Mouse (Mus musculus) layer of hippocampus, adult 9-10 months (tissue): Measurements from ENCODE around the gene Vps8.

Source experiments
- DNase-seq: peaks from one replicate; pipeline ENCODE4 v3.0.0; 2022; ENCODE audit warnings: low spot score

Vps8 gene

DNA sequence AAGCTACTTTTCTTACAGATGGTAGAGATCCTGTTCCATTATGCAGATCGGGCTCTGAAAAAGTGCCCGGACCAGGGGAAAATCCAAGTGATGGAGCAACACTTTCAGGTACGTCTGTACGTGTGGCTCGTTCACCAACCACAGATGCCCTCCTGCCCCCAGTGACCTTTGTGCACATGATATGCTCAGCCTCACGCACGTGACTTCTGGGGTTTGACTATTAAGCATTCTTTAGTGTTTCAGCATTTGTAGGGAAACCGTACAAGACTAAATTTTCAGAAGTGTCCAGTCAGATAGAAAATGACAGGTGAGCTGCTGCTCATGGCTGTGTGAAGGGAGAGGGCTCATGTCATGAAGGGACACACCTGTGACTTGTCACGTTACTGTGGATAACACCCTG lies 55.5 kb downstream of the Vps8 start:
- DNase-seq: no peak

DNA sequence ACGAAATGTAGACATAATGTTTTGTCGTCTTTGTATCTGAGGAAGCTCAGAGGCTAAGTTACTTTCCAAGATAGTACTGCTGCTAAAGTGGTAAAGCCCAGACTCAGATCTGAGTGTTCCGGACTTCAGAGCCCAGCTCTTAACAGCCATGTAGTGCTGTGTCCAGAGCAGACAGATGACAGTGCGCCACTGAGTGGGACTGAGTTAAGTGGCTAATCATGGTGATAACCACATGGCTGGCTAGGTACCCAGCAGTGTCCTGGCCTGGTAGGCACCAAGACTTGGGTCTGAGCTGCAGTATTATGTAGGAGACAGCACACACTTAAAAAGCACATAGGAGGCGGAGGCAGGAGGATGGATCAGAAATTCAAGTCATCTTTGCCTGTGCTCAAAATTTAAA lies 60.9 kb downstream of the Vps8 start:
- DNase-seq: no peak

DNA sequence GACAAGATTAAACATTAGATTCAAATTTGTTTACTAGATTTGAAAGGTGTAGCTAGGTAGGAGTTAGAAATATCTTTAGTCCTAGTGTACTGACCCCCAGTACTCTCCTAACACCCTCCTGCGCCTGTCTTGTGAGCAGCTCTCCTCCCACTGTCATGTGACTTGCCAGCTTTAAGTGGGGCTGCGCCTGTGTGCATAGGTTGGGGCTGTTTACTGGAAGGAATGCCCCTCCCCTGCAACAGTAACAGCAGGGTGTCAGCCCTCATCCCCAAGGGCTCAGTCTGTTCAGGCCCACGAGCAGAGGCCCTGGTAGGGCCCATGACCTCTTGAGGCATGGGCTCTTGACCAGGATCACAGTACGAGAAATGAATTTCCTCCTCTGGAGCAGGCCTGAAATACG lies 62.8 kb downstream of the Vps8 start:
- no peak for DNase-seq

DNA sequence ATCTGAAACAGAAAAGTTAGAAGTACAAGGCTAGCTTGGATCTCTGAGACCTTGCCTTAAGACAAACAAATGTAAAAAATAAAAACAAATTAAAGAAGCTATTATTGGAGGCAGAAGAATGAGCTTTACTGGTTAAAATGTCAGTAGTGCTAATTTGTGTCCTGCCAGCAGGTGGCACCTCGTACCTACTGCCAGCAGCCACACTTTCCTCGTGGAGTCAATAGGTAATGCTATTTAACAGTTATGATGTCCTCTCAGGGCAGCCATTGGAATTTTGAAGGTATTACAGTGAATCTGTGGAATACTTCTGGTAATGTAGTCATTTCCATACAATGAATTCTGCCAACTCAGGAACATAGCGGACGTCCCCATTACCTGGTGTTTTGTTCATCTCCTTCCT lies 65.5 kb downstream of the Vps8 start:
- peak; percentile 42 for DNase-seq

DNA sequence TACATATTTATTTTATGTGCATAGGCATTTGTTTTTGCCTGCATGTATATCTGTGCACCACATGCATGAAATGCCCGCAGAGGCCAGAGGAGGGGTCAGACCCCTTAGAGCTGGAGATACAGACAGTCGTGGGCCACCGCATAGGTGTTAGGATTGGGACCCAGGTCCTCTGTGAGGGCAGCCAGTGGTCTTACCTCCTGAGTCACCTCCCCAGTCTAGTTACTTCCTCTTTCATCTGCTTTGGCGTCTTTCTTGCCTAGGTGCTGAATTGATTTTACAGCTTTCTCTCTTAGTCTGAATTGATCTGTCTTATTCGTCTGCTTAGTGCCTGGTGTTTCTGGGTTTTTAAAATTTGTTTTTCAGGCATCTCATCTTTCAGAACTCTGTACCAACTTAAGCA lies 69.4 kb downstream of the Vps8 start:
- no peak for DNase-seq

DNA sequence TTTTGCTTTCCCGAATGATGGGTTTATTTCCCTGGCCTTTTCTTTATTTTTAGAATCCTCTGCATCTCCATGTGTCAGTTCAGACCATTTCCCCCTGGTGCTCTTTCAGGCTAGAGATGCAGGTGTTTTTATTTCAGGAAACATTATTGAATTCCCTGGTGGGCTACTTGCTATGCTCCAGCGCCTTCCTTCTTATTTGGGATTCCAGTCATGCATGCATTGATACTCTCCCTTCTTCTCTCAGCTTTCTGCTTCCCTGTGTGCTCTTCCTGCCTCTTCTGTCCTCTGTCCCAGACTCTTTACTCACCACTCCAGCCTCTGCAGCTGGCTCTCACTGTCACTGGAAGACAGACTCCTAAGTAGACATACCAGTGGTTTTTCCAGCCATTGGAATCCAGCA lies 70.0 kb downstream of the Vps8 start:
- DNase-seq: no peak

DNA sequence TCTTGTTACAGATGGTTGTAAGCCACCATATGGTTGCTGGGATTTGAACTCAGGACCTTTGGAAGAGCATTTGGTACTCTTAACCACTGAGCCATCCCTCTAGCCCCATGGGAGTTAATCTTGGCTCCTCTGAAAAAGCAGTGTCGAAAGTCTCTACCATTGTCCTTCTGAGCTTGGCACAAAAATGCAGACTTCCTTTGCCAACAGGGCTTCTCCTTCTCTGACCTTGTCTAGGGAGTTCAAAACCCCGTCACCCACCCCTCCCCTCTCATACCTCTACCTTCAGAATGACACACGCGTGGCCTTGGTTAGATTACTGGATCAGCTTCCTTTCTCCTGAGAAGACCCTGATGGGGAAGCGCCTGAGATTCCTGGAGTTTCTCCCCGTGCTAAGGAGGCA lies 71.8 kb downstream of the Vps8 start:
- DNase-seq: no peak

DNA sequence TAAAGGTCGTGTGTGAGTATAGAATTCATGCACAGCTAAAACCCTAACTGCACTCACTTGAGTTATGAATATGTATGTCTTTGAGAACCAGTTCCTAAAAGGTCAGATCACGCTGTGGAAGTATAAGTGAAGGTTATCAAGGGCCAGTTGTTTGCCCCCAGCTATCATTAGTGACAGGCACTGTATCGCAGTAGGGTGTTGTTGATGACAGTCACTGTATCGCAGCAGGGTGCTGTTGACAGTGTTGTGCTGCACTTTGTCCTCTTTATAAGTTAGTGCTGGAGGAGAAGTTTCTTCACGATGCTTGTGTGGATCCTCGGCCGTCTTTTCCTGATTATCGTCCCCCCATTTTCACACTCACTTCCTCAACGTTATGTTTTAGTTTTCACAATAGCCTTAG lies 73.9 kb downstream of the Vps8 start:
- DNase-seq: no peak

DNA sequence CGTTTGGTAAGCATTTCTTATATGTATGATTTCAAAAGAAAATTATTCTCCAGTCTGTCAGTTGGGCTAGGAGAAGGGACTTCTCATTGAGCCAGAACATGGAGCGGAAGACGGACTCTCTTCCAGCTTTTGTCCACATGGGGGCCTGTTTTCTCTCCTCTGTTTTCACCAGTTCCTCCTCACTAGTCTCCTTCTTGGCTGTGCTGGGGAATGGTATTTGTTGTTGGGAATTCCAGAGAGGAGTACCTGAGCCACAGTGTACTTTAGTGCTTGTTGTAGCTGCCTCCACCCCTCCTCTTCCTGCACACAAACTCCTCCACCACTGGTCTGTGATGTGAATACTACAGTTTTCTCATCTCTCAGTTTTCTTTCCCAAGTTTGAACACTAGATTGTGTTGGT lies 74.7 kb downstream of the Vps8 start:
- DNase-seq: no peak

DNA sequence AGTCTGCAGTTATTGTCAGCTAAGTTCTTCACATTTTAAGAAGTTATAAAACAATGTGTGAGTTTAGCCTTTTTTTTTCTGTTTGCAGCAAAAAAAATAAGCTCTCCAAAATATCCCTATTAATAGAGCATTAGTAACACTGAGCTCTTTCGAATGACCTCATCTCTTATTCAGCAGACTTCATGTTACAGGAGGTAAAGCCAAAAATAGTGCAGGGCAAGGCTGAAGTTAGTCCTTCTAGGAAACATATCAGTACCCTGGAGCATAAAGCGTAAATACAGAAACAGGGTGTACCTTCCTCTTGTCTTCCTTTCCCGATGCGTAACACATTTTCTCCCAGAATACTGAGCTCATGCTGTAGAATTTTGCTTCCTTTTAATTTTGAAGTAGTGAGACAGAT lies 76.1 kb downstream of the Vps8 start:
- DNase-seq: no peak

DNA sequence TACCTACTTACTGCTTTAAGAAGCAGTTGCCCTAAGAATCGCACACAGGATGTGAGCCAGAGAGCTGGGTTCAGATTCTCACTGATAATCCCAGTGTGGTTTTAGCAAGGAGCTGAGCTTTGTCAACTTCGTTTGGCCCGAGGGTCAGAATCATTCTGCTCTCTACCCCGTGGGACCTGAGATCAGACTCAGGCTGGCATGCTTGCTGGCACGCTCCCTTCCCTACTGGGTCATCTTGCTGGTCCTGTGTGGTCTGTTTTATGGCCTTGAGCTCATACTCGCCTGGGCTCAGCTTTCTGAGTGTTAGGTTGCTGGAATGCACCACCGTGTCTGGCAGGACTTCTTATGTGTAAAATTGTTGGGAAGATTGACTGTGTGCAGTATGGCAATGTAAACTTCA lies 76.7 kb downstream of the Vps8 start:
- no peak for DNase-seq

DNA sequence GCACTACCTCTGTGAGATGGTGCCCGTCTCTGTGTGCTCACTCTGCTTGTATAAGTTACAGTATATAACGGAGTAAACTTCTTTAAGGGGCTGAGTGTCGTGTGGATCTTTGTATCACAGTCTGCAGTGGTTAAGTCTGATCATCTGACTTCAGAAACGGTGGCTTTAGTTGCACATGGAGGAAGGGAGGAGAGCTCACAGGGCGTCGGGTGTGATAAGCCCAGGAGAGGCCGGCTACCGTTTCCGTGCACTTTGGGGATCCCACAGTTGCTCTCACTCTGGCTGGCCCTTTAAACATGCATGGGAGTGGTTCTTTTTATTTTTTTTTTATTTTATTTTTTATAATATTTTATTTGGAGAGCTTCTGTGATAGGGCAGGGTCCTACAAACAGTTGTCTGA lies 95.9 kb downstream of the Vps8 start:
- no peak for DNase-seq

DNA sequence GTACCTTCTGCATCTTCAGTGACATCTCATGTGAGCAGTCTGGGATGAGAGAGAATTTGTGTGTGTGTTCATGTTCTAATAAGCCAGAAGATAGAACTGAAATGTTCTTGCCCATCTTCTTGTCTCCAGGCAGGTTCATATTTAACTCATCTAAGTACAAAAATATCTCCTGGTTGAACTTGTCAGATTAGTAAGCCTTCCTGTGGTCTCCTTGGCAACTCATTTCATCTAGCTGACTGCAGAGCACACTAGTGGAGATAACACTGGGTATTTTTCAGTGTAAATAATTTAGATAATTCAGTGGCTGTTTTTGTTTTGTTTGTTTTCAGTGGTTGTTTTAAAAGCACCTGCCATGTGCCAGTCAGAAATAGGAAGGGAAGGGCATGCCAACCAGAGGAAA lies 96.9 kb downstream of the Vps8 start:
- DNase-seq: no peak

DNA sequence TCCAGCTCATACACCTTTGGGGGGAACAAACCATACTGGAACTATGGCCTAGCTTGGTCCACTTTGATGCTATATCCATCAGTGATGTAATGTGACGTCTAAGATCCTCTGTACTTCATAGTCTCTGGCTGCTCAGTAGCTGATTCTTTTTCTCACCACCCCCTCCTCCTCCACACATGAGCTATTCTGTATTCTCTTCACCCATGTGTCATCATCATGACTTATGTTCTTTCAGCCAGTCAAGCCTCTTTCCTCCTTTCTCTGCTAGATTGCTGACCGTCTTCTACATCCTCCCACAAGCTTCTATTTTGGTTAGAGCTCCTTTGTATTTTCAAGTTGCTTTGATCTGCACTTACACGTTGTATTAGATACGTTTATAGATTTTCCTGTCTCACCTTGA lies 100.8 kb downstream of the Vps8 start:
- no peak for DNase-seq

DNA sequence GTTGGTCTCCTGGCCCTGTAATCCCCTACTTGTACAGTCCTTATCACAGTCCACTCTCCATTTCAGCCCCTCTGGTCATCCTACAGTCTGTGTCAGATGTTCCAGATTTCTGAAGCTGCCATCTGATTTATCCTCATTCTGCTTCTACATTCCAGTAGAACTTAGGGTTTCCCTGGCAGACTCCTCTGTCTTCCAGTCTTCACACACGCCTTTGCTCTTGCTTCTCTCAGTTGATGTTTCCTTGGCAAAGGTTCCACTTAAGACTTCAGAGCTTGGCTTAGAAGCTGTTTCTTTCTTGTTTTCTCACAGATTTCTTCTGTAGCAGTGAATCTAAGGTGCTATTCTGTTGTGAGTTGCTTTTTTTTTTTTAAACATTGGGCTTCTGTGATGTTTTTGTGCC lies 102.5 kb downstream of the Vps8 start:
- no peak for DNase-seq

DNA sequence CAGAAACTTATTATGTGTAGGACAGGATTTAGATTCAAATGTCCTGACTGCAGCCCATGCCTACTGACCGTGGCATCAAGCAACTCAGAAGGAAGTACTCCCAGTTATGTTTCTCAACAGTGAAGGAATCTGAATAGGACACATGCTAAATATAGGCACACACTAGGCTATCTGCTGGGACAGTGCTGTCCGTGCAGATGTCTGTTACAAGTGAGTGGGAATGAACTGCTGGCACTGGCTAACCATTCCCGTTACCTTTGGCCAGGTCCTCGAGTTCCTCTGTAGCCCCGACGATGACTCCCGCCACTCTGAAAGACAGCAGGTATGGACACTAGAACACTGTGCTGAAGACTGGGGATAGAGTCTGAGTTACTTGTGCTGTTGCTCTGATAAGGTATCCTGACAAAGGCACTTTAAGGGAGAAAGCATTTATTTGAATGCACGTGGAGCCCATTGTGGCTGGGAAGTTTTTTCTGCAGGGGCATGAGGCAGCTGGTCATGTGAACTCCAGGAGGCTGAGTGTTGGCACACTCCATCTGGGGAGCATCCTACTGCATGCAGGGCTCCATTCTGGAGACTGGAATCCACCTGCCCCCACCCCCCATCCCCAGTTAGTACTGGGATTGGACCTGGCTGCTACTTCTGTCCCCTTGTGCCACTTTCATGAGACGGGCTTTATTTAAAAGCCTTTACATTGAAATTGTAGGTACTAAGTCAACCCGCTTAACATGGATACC lies 104.5 kb downstream of the Vps8 start:
- DNase-seq: no peak

DNA sequence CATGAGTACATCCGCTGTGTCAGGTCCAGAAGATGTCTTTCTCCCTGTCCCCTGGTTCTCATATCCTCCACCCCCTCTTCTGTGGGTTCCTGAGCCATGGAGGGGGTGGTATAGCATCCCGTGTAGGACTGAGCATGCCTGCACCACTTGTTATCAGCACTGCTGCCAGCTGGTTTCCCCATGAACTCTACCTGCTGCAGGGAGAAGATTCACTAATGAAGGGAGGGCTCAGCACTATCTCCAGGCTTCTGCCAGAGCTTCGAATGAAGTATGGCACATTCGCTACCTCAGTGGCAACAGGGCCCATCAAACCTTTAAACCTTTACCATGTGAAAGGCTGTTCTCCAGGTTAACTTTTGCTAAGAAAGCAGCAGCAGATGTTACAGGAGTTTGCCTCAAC lies 110.6 kb downstream of the Vps8 start:
- DNase-seq: no peak

DNA sequence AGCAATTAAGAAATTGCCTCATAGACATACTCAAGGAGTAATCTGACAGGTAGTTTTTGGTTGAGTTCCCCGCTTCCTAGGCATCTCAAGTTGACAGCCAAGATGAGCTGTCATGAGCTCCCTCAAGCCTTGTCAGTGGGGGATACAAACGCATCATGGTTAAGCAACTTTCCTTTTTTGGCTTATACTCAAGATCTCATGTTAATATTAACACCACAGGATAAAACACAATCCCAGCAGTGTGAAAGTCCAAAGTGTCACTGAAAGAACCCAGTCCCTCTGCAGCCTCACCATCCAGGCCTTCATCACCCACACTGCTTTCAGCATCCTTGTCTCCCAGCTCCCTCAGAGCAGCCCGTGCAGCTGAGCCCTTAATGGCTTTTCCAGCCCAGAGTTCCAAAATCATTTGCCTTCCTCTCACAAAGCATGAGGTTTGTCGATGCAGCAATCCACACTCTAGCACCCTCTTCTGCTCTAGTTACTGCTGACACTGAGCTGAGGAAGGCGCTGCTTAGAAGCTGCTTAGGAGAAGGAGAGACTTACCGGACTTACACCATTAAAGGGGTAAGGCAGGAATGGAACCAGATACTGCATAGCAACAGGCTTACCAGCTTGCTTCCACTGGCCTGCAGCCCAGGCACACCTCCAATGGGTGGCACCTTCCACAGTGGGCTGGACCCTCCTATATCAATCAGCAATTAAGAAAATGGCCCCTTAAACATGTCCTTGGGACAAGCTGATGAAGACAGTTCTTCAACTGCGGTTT lies 113.5 kb downstream of the Vps8 start:
- no peak for DNase-seq

DNA sequence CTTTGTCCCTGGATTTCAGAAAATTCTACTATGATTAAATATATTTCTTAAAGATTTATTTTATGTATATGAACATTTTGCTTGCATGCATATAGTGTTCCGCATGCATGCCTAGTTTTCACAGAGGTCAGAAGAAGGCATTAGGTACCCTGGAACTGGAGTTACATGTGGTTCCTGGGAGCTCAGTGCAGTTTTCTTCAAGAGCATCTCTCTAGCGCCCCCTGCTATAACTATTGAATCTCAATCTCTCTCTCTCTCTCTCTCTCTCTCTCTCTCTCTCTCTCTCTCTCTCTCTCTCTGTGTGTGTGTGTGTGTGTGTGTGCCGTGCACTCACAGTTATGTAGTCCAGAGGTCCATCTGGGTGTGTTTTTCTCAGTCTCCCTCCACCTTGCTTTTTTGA lies 114.4 kb downstream of the Vps8 start:
- no peak for DNase-seq

DNA sequence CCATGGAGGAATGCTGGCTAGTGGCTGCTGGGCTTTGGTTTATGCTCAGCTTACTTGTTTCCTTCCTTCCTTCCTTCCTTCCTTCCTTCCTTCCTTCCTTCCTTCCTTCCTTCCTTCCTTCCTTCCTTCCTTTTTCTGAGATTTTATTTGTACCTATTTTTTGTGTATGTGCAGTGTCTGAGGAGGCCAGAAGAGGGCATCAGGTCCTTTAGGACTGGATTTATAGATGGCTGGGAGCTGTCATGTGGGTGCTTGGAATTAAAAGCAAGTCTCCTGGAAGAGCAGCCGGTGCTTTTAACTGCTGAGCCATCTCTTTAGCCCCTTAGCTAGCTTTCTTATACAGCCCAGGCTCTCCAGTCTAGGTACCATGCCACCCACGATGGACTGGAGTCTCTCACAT lies 116.0 kb downstream of the Vps8 start:
- DNase-seq: no peak

DNA sequence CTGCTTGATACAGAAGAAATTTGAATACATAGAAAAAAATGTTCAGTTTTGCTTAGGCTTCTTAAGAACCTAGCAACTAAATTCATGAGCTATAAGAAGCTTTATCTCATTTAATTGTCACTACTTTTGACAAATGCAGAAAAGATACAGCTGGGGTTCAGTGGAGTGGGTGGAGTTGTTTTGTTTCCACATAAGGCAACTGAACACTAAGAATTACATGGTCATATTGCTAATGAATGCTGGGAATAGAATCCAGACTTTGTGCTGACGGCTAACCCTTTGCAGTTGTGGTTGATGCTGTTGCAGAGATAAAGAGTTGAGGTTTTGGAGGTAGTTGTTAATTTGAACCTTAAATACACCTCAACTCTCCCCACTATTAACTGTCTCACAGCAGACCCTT lies 119.6 kb downstream of the Vps8 start:
- DNase-seq: no peak

DNA sequence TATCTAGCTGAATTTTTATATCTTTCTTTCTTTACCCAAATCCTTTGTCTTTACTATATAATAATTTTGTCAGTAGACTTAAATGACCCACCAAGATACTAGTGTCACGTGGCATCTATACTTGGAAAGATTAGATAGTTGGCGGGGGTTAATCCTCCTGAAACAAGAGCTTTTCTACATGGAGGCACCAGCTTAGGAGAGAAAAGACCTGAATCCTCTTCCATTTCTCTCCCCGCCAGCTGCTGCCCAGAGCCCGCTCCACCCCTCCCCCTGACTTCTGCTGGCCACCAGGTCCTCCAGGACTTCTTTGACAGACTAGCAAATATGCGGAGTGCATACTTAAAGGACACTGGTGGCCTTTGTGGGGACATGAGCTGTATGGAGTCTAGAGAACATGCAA lies 124.5 kb downstream of the Vps8 start:
- no peak for DNase-seq

DNA sequence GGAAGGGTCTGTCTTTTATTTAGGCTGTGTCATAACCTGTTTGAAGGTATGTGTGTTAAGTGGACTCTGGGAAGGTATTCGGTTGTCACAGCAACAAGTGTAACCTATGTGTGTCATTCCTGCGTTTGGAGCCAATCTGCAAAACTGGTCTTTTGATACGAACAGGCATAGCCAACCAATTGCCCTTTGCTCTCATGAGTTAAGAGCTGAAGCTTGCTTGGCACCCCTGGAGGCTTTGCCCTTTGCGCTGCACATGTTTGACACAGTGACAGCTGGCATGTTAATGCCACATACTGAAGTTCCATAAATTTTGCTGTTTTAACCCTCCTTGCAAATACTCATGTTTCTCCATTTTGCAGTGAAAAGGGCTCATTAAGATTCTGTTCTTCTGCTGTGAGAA lies 126.8 kb downstream of the Vps8 start:
- DNase-seq: no peak

DNA sequence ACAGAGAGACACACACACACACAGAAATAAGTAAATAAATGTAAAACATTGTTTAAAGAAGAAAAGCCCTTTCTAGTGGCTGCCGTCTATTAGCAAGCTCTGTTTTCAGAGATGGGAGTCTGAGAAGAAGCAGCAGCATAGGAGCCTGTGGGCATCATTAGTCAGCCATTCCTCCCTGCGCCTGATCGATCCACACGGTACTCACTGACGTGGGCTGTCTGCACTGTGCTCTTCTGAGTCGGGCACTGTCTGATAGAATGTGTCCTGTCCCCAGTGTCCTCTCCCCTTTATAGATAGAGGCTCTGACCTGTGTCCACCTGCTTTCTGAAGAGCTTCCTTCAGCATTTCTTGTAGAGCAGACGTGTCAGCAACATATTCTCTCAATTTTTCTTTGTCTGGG lies 127.5 kb downstream of the Vps8 start:
- no peak for DNase-seq
